Mouse (Mus musculus): ENCODE measurements at regions not wholly inside any gene's neighbourhood (a gene's known extent, or its start where the extent isn't known, plus 50 kb on each side); places are given as distances from the start of the nearest gene placed in this dataset.

DNA sequence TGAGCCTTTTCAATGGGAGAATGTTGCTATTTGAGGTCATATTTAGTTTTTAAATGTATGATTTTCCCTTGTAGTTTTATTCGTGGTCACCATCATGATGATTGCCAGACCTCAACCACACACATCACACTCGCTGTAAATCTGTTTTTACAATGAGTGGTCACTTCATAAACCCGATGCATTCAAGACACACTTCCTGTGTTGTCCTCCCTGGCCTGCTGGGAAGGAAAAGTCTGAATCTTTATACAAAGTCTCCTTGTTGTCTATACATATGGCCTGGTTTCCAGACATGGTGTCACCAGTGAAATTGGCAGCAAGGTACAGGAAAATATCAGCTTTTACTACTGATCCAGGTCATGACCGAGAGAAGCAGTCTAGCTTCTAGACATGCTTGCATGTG, 230.7 kb upstream of the P2ry1 start:
- TF ChIP-seq CTCF (IDR thresholded peaks at IDR 0.05) (no peak), POLR2A (IDR thresholded peaks at IDR 0.05; ENCODE audit: insufficient read depth, low read depth, low read length) (no peak), EP300 (IDR thresholded peaks at IDR 0.05; ENCODE audit: insufficient read depth, low read depth, low read length) (no peak)

All from heart, adult 2 months (tissue).